Mouse (Mus musculus) heart, adult 18-20 months (tissue): ENCODE measurements at regions not wholly inside any gene's neighbourhood (a gene's known extent, or its start where the extent isn't known, plus 50 kb on each side); places are given as distances from the start of the nearest gene placed in this dataset.

ENCODE experiments used
- DNase-seq, 2 experiments: peaks; one replicate each; pipeline ENCODE4 v3.0.0; 2021 to 2022; ENCODE audit warnings: mixed read lengths in 1 of 2

DNA sequence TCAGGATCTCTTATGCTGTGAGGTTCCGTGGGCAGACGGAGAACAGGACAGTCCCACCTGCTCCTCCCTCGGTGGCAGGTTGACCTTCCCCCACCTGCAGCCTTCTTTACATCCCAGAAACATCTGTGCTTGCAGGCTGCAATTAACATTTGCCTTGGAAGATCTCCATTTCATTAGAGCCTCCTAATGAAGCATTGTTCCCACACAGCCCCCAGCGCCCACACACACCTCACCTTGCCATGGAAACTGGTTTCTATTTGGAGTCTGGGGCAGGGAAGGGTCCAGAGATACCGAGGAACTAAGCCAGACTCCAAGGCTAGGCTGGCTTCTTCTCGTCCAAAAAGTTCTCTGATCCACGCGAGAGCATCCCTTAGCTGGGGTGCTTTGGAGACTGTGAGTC is 56.6 kb upstream of the Rpl38 start:
- DNase-seq = no peak

GRCm38 (mm10) chr11:114608009-114608408 is 60.3 kb upstream of the Rpl38 start:
- DNase-seq = no peak

GRCm38 (mm10) chr11:114603108-114603507 is 65.2 kb upstream of the Rpl38 start:
- DNase-seq = no peak

DNA sequence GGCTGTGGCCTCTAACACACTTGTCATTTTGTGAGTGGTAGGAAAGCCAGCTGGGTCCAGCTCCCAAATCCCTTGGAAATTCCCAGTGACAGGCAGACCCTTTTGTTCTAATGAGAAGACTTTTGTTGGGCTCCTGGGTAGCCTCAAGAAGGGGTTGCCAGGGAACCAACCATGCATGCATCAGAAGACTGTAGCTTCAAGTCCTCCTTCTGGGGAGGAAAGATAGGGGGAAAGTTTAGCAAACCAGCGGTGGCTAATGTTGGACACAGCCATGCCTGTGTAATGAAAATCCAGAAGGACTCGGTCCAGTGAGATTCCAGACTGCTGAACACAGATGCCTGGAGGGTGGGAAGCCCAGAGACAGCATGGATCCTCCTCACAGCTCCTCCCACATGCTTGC is 71.1 kb upstream of the Rpl38 start:
- DNase-seq = no peak

DNA sequence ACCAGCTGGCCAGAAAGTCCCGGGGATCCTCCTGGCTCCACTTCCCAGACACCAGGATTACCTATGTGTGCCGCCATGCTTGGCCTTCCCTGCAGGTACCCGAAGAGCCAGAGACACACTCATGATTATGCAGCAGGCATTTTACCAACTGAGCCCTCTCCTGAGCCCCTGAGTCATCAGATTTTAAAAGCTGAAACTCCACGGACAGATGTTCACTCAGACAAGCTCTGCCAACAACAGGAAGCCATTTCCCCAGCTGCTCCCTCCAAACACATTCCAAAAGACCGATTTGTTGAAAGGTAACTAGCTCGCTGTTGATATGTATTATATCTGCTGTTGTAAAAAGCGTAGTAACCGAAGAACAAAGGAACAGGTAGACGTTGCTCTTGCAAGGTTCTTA is 75.4 kb upstream of the Rpl38 start:
- DNase-seq = no peak

DNA sequence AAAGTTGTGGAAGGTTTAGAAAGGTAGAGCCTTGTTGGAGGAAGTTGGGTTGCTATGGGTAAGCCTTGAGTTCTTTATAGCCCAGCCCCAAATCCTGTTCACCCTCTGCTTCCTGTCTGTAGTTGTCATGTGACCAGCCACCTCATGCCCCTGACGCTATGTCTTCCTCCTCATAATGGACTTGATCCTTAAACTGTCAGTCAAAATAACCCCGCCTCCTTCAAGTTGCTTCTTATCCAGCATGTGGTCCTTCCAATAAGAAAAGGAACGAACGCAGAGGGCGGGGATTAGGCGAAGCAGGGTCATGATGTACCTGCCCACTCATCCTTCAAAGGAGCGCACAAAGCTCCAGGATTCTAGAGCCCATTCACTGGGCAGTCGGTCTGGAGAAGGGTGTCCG is 79.8 kb upstream of the Rpl38 start:
- no peak for DNase-seq

- no peak for DNase-seq
These were observed 80.3 kb upstream of the Rpl38 start for GRCm38 (mm10) chr11:114587986-114588385.

GRCm38 (mm10) chr11:114586400-114586799 is 81.9 kb upstream of the Rpl38 start:
- DNase-seq = no peak

DNA sequence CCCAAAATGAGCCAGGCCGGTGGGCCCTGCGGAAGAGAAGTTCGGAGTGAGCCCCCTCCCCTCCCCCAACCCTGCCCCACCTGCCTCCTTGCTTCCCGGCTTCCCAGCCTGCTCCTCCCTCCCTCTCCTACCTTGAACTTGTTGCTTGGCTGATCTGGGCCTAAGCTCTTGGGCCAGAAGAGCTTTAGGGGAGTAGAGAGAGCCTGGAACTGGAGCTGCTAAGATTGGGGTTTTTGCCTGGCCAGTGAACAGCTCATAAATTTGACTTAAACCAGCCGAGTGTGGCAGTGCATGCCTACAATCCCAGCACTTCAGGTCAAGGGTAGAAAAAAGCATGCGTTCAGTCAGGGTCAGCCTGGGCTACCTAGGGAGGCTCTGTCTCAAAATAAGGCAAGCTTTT is 83.5 kb upstream of the Rpl38 start:
- no peak for DNase-seq

- no peak for DNase-seq
These were observed 84.2 kb upstream of the Rpl38 start for GRCm38 (mm10) chr11:114584146-114584545.

- DNase-seq = no peak
These were observed 88.3 kb upstream of the Rpl38 start for GRCm38 (mm10) chr11:114579986-114580385.

DNA sequence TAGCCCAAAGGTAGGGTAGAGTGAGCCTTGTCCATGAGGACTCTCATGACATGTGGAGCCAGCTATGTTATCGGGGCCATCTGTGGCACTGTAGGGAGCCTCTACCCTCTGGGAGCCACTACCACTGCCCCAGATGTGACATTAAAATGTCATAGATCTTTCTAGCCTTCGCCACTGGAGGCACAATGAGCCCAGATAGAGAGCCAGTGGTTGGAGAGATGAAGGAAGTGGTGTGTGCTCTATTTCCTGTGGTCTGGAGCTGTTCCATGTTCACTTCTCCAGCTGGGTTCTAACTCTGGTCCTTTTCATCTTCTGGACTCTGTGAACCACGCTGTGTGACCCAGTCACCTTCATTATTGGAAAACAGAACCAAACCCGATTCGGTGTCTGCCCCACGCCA is 89.8 kb upstream of the Rpl38 start:
- no peak for DNase-seq

DNA sequence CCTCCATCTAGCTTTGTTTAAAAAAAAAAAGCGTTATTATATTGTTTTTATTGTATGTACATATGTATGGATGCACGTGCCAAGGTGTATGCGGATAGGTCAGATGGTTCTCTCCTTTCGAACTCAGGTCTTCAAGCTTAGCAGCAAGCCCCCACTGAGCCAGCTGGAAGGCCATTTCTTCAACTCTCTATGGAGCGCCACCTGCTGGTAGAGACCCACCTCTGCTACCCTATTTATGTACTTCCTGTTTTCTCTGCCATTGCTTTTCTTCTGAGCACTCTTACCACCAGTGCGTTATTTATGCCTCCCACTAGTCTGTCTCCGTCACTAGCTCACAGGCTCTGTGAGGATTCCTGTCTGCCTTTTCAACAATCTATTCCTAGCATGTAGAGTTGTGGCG is 91.5 kb upstream of the Rpl38 start:
- DNase-seq = no peak

DNA sequence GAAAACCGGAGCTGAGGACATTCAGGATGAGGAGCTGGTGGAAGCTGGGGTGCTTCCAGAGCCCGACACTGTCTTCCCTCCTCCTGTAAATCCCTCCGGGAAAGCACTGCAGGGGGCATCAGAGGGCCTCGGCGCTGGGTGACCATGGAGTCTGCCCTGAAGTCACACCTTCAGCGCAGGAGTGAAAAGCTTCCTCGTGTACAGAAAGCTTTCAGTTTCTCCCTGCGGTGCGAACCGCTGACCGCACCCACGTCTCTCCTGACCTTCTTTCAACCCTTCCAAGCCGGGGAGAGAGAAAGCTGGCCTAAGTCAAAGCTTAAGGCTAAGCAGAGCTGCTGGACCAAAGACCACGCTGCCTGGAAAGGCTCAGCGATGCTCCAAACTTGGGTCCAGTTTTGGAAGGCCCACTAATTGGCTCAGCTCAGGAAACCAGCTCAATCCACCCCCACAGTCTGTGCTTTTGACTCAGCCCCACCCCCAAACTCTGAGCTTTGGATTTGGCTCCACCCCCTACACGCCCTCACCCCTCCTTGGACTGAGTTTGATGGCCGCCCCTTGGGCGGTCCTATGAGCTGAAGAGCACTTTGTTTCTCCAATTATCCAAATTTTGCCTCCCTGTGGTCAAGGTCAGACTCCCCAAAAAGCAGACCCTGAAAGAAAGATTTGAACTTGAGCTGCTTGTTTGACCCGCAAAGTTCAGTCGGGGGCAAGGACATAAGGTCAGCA is 97.0 kb upstream of the Rpl38 start:
- no peak for DNase-seq

GRCm38 (mm10) chr11:114570076-114570475 is 98.2 kb upstream of the Rpl38 start:
- DNase-seq = no peak

- no peak for DNase-seq
These were observed 100.2 kb upstream of the Rpl38 start for GRCm38 (mm10) chr11:114567814-114568800.

DNA sequence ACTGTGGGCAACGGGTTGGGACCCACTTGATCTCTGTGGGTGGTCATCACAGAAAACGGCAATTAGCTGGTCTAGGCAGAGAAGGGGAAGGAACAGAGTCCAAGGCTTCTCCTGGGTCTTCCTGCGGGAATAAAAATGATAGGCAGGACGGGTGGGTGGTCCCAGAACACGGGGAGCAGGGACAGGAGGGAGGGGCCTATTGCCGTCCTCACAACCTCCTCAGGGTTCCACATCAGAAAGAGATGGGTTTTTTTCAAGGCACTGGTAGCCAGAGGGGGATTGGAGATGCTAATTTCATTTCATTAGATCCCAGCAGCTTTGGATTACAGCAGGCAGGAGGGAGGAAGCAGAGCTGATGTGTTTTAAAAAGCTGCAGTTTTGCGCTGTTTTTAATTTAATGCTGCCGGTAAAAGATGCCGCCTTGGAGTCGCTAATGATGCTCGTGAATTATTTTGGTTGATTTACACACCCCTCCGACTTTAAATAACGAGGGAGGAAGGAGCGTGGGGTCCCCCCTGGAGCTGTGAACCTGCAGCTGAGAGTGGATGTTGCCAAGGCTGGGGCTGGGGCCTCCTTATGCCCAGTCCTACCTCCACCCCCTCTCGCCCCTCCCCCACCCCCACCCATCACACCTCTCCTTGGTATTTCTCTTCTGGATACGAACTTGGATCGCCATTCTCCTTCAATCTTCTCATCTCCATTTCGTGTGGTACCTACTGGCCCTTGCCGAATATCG is 101.1 kb upstream of the Rpl38 start:
- no peak for DNase-seq

GRCm38 (mm10) chr11:114564949-114565348 is 103.4 kb upstream of the Rpl38 start:
- no peak for DNase-seq

- no peak for DNase-seq
These were observed 105.2 kb upstream of the Rpl38 start for GRCm38 (mm10) chr11:114563172-114563571.

GRCm38 (mm10) chr11:114554576-114554975 is 113.7 kb upstream of the Rpl38 start:
- DNase-seq = no peak

GRCm38 (mm10) chr11:114553992-114554391 is 114.3 kb upstream of the Rpl38 start:
- no peak for DNase-seq

GRCm38 (mm10) chr11:114552176-114552575 is 116.1 kb upstream of the Rpl38 start:
- DNase-seq = no peak

GRCm38 (mm10) chr11:114551262-114551661 is 117.1 kb upstream of the Rpl38 start:
- no peak for DNase-seq
